Mouse (Mus musculus): ENCODE data around the gene 4932414N04Rik. TPM values are rescaled to one million over a fixed set of nuclear protein-coding genes. Genes with fewer than 3 reads are reported as not detected.

Gene 4932414N04Rik
- polyA plus RNA-seq, 1 experiment from 2014 or later = not detected

DNA sequence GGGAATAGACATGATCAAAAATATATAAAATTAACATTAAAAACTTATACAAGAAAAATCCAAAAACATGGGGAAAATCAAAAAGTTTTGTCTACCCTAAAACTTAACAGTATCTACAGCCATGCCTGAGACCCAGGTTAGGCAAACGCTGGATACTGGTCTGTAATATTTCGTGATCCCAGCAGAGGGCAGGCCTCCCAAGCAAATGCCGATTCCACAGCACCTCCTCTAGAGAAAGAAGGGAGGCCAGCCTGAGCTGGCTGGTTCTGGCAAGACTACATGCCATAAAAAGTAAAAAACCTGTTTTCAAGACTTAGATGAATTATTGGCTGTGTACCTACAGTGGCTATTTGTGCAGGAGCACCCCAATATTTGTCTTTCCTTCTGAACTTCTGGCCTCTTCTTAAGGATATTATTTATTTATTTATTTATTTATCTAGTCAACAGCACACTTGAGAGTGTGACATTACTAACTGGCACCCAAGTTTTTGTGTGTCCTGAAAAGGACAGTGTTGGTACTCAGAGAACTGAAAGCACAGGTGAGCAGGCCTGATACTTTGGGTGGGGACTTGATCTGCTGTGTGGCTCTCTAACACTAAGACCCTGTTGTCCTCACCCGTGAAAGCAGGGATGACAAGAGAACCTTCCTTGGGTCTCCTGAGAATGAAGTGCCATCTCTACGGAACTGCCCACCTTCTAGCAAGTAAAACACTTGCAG lies 128.6 kb downstream of the 4932414N04Rik start:
- Histone ChIP-seq H3K4me1 (replicated peaks) (no peaks in the 10 kb centered on the region), H3K27me3 (no peaks in the 10 kb centered on the region), H3K4me3 (replicated peaks) (no peak overlapping the region), H3K9ac (no peak overlapping the region), H3K9me3 (replicated peaks) (no peaks in the 10 kb centered on the region), H3K4me2 (no peak overlapping the region), H3K36me3 (no peaks in the 10 kb centered on the region), H3K27ac (no peak overlapping the region)
- WGBS (ENCODE audit: insufficient replicate concordance) = 25% methylated on average over 5 of the region's 5 CpGs
- no peak for ATAC-seq (ENCODE audit: low read depth)
- DNase-seq = peak; percentile 30

GRCm38 (mm10) chr2:68787161-68787675 lies 130.9 kb downstream of the 4932414N04Rik start:
- no peak overlapping the region for H3K4me2 ChIP-seq
- H3K9ac ChIP-seq = no peak overlapping the region
- H3K9me3 ChIP-seq (replicated peaks) = no peaks in the 10 kb centered on the region
- WGBS (ENCODE audit: insufficient replicate concordance) = 64% methylated on average over 3 of the region's 3 CpGs
- H3K4me1 ChIP-seq (replicated peaks) = no peaks in the 10 kb centered on the region
- no peak overlapping the region for H3K27ac ChIP-seq
- H3K36me3 ChIP-seq = no peaks in the 10 kb centered on the region
- DNase-seq = no peak
- H3K27me3 ChIP-seq = no peaks in the 10 kb centered on the region
- ATAC-seq (ENCODE audit: low read depth) = no peak
- no peak overlapping the region for H3K4me3 ChIP-seq (replicated peaks)

DNA sequence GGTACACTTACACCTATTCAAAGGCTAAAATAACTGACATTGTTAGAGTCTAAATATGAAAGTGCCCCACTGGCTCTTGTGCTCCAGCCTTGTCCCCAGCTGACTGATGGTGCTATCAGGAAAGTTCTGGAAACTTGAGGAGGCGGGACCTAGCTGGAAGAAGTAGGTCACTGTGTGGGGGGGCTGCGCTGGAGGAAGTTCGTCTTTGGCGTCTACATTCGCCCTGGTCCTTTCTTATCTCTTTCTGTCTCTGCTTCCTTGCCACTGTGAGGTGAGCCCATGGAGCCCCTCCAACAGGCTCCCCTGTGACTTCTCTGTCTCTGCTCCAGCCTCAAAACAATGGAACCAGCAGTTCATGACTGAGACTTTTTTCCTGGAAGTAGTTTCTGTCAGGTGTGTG lies 136.0 kb downstream of the 4932414N04Rik start:
- H3K4me2 ChIP-seq = no peak overlapping the region
- DNase-seq (no peak), ATAC-seq (ENCODE audit: low read depth) (no peak)
- H3K9me3 ChIP-seq (replicated peaks) = no peaks in the 10 kb centered on the region
- H3K27me3 ChIP-seq = no peaks in the 10 kb centered on the region
- no peak overlapping the region for H3K4me3 ChIP-seq (replicated peaks)
- no peaks in the 10 kb centered on the region for H3K36me3 ChIP-seq
- H3K27ac ChIP-seq = no peak overlapping the region
- 13% methylated on average over 5 of the region's 5 CpGs for WGBS (ENCODE audit: insufficient replicate concordance)
- H3K4me1 ChIP-seq (replicated peaks) = no peaks in the 10 kb centered on the region
- H3K9ac ChIP-seq = no peak overlapping the region

DNA sequence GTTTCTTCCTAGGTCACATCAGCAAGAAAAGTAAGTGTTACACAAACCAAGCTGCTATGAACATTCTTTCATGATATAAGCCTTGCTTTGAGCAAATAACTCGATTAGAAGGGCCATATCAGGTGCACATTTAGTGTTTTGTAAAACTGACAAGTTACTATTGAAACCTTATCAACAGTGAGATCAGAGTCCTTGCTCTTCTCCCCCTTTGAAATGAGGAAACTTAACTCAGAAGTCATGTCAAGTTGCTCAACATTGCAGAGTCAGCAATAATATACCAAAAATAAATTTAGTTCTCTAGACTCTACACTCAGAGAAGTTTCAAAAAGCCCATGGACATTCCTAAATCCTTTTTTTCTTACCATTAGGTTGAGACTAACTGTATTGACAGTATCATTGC lies 137.2 kb downstream of the 4932414N04Rik start:
- H3K4me2 ChIP-seq = no peak overlapping the region
- no peak overlapping the region for H3K27ac ChIP-seq
- no peak for ATAC-seq (ENCODE audit: low read depth)
- no peaks in the 10 kb centered on the region for H3K4me1 ChIP-seq (replicated peaks)
- no peaks in the 10 kb centered on the region for H3K36me3 ChIP-seq
- DNase-seq = no peak
- 16% methylated on average over 1 of the region's 1 CpGs for WGBS (ENCODE audit: insufficient replicate concordance)
- no peaks in the 10 kb centered on the region for H3K9me3 ChIP-seq (replicated peaks)
- no peaks in the 10 kb centered on the region for H3K27me3 ChIP-seq
- H3K9ac ChIP-seq = no peak overlapping the region
- no peak overlapping the region for H3K4me3 ChIP-seq (replicated peaks)

DNA sequence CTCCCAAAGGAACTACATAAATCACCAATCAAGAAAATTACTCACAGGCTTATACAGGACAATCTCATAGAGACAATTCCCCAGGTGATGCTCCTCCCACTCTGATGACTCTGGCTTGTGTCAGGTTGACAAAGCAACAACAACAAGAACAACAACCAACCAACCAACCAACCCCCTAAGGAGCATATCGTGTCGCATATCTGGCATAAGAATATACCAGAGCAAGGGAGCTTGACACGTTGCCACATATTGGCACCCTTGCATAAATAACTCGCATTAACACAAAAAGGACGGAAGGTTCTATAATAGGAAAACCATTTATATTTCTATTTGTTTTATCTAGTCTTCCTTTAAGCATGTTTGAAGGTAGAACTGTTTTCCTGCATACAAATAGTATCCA lies 137.9 kb downstream of the 4932414N04Rik start:
- WGBS (ENCODE audit: insufficient replicate concordance) = 79% methylated on average over 5 of the region's 5 CpGs
- no peaks in the 10 kb centered on the region for H3K27me3 ChIP-seq
- no peaks in the 10 kb centered on the region for H3K4me1 ChIP-seq (replicated peaks)
- no peak for ATAC-seq (ENCODE audit: low read depth)
- no peak for DNase-seq
- H3K4me2 ChIP-seq = no peak overlapping the region
- no peaks in the 10 kb centered on the region for H3K9me3 ChIP-seq (replicated peaks)
- no peaks in the 10 kb centered on the region for H3K36me3 ChIP-seq
- H3K9ac ChIP-seq = no peak overlapping the region
- H3K27ac ChIP-seq = no peak overlapping the region
- no peak overlapping the region for H3K4me3 ChIP-seq (replicated peaks)

DNA sequence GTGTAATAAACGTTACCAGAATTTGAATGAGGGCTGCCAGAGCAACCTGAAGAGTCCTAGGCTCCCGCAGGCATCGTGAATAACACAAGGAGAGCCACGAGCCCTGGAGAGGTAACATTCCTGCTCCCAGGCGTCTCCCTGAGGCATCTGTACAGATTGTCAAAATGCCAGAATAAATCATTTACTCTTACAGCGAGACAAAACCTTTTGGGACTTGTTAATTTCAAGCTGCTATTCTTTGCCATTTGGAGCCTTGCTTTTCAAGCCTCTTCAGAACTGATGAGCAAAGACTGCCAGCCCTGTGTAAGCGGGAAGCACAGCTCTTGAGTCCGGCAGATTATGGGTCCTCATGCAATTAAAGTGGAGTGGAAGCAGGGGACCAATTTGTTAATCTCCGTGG lies 138.3 kb downstream of the 4932414N04Rik start:
- no peak overlapping the region for H3K27ac ChIP-seq
- no peak overlapping the region for H3K4me3 ChIP-seq (replicated peaks)
- no peaks in the 10 kb centered on the region for H3K4me1 ChIP-seq (replicated peaks)
- no peak overlapping the region for H3K4me2 ChIP-seq
- DNase-seq = no peak
- ATAC-seq (ENCODE audit: low read depth) = no peak
- H3K36me3 ChIP-seq = no peaks in the 10 kb centered on the region
- H3K27me3 ChIP-seq = no peaks in the 10 kb centered on the region
- 66% methylated on average over 9 of the region's 9 CpGs for WGBS (ENCODE audit: insufficient replicate concordance)
- no peak overlapping the region for H3K9ac ChIP-seq
- H3K9me3 ChIP-seq (replicated peaks) = no peaks in the 10 kb centered on the region

GRCm38 (mm10) chr2:68796011-68796775 lies 139.9 kb downstream of the 4932414N04Rik start:
- no peaks in the 10 kb centered on the region for H3K27me3 ChIP-seq
- H3K4me3 ChIP-seq (replicated peaks) = no peak overlapping the region
- no peak overlapping the region for H3K4me2 ChIP-seq
- no peak overlapping the region for H3K9ac ChIP-seq
- 55% methylated on average over 10 of the region's 10 CpGs for WGBS (ENCODE audit: insufficient replicate concordance)
- H3K36me3 ChIP-seq = no peaks in the 10 kb centered on the region
- ATAC-seq (ENCODE audit: low read depth) (no peak), DNase-seq (no peak)
- H3K9me3 ChIP-seq (replicated peaks) = no peaks in the 10 kb centered on the region
- H3K4me1 ChIP-seq (replicated peaks) = no peaks in the 10 kb centered on the region
- no peak overlapping the region for H3K27ac ChIP-seq

- no peaks in the 10 kb centered on the region for H3K4me1 ChIP-seq (replicated peaks)
- no peak overlapping the region for H3K4me3 ChIP-seq (replicated peaks)
- H3K27me3 ChIP-seq = no peaks in the 10 kb centered on the region
- WGBS (ENCODE audit: insufficient replicate concordance) = 62% methylated on average over 4 of the region's 4 CpGs
- H3K9ac ChIP-seq = no peak overlapping the region
- no peak for ATAC-seq (ENCODE audit: low read depth)
- H3K36me3 ChIP-seq = no peaks in the 10 kb centered on the region
- no peaks in the 10 kb centered on the region for H3K9me3 ChIP-seq (replicated peaks)
- no peak overlapping the region for H3K4me2 ChIP-seq
- no peak overlapping the region for H3K27ac ChIP-seq
- DNase-seq = no peak
Observed at GRCm38 (mm10) chr2:68797106-68797505, 140.8 kb downstream of the 4932414N04Rik start.

Other genes starting within 250 kb of the 4932414N04Rik start
- 1.9 and 2.2 TPM in 2 replicates for gene Stk39, start 184.2 kb upstream of the 4932414N04Rik start, polyA plus RNA-seq (2015; fragmentation: Nextera tagmentation; extraction: Ambion mirVana)
- gene 4933409G03Rik, start 74.1 kb upstream of the 4932414N04Rik start, polyA plus RNA-seq (2015; fragmentation: Nextera tagmentation; extraction: Ambion mirVana) = not detected in 2 replicates
- gene Cers6, start 205.0 kb downstream of the 4932414N04Rik start, polyA plus RNA-seq (2015; fragmentation: Nextera tagmentation; extraction: Ambion mirVana) = 3.6 and 5.8 TPM in 2 replicates